Mouse (Mus musculus): ENCODE measurements around the gene Tstd1.

The Tstd1 gene

GRCm38 (mm10) chr1:171419291-171419882 lies 715 bp downstream of the Tstd1 start:
- DNase-seq (ENCODE audit: low spot score) = no peak

- no peak for DNase-seq (ENCODE audit: low spot score)
These were observed 1.2 kb downstream of the Tstd1 start for GRCm38 (mm10) chr1:171419905-171420304.

GRCm38 (mm10) chr1:171422504-171423095 lies 3.9 kb downstream of the Tstd1 start:
- DNase-seq (ENCODE audit: low spot score) = no peak

GRCm38 (mm10) chr1:171424638-171425037 lies 6.0 kb downstream of the Tstd1 start:
- DNase-seq (ENCODE audit: low spot score) = no peak

GRCm38 (mm10) chr1:171425126-171425525 lies 6.5 kb downstream of the Tstd1 start:
- DNase-seq (ENCODE audit: low spot score) = no peak

GRCm38 (mm10) chr1:171432158-171432557 lies 13.5 kb downstream of the Tstd1 start:
- no peak for DNase-seq (ENCODE audit: low spot score)

- DNase-seq (ENCODE audit: low spot score) = peak; percentile 33
These were observed 16.7 kb downstream of the Tstd1 start for GRCm38 (mm10) chr1:171435288-171435814.

GRCm38 (mm10) chr1:171435974-171436373 lies 17.3 kb downstream of the Tstd1 start:
- no peak for DNase-seq (ENCODE audit: low spot score)

GRCm38 (mm10) chr1:171437264-171438013 lies 18.8 kb downstream of the Tstd1 start, which contains the start of gene F11r:
Gene F11r (plus strand): TSS chr1:171437535.
- DNase-seq (ENCODE audit: low spot score) = peak; percentile 80

- peak; percentile 47 for DNase-seq (ENCODE audit: low spot score)
These were observed 19.5 kb downstream of the Tstd1 start for GRCm38 (mm10) chr1:171438014-171438670.

GRCm38 (mm10) chr1:171439072-171439471 lies 20.4 kb downstream of the Tstd1 start:
- DNase-seq (ENCODE audit: low spot score) = peak; percentile 31

- DNase-seq (ENCODE audit: low spot score) = no peak
These were observed 21.5 kb downstream of the Tstd1 start for GRCm38 (mm10) chr1:171440025-171440725.

GRCm38 (mm10) chr1:171441466-171442412 lies 23.1 kb downstream of the Tstd1 start:
- DNase-seq (ENCODE audit: low spot score) = no peak

GRCm38 (mm10) chr1:171442413-171442760 lies 23.7 kb downstream of the Tstd1 start:
- no peak for DNase-seq (ENCODE audit: low spot score)

- no peak for DNase-seq (ENCODE audit: low spot score)
These were observed 26.4 kb downstream of the Tstd1 start for GRCm38 (mm10) chr1:171445050-171445449.

GRCm38 (mm10) chr1:171446854-171447253 lies 28.2 kb downstream of the Tstd1 start:
- DNase-seq (ENCODE audit: low spot score) = no peak

- no peak for DNase-seq (ENCODE audit: low spot score)
These were observed 29.0 kb downstream of the Tstd1 start for GRCm38 (mm10) chr1:171447692-171448091.

GRCm38 (mm10) chr1:171450062-171450461 lies 31.4 kb downstream of the Tstd1 start:
- no peak for DNase-seq (ENCODE audit: low spot score)

GRCm38 (mm10) chr1:171451001-171451400 lies 32.3 kb downstream of the Tstd1 start:
- no peak for DNase-seq (ENCODE audit: low spot score)

GRCm38 (mm10) chr1:171452522-171452921 lies 33.9 kb downstream of the Tstd1 start:
- DNase-seq (ENCODE audit: low spot score) = no peak

GRCm38 (mm10) chr1:171452923-171453322 lies 34.3 kb downstream of the Tstd1 start:
- DNase-seq (ENCODE audit: low spot score) = no peak

Data from embryo, embryonic 10.5 days (tissue).